Mouse (Mus musculus) left cerebral cortex, postnatal 10 days (tissue): ENCODE data around the gene Slc13a5. TPM values are rescaled to one million over a fixed set of nuclear protein-coding genes. Genes with fewer than 3 reads are reported as not detected.

Experiments used
- DNase-seq, 2 experiments: peaks; one replicate each; pipeline ENCODE4 v3.0.0; 2021 to 2022; ENCODE audit warnings: low spot score in 2 of 2, mixed read lengths in 1 of 2; ENCODE audit errors: extremely low spot score in 1 of 2
- intact Hi-C: fragments of 180-260 bp; cut with DNase I; formaldehyde crosslinking; loops from one replicate; pipeline ENCODE4 v1.15.1; 2025
- total RNA-seq, 2 experiments: library from RNA; stranded (reverse); gene quantifications; 2 replicates each; pipeline ENCODE4 v1.2.3; 2021

Gene Slc13a5
- 10 to 100 TPM; 16.4 to 19.8 TPM for total RNA-seq

DNA sequence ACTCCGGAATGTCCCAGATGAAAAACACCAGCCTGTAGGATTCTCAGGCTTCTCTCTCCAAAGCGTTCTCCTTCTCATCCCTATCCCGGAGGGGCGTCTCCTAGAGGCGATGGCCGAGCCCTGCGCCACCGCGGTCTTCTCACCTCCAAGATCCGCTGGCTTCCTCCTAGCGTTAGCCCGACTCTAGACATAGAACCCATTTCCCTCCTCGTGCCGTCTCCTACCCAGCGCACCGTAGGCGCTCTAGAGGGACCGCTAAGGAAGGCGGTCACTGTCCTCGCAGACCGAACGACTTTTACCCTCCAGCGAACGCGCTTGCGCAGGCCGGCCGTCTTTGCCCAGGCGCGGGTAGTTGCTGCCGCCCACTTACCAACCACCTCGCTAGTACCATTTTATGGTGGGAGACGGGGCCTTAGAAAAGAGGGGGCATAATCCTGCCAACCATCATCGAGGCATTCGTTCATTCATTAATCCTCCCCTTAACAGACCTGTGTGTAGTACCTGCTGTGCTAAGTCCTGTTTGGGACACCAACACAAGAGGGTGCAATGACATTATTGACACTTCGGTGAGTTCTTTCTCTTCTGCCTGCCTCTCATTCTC lies at the start of gene Slc13a5:
Slc13a5 (minus strand) TSS at position 263 of the 601 bp plus-strand sequence.
- peak; percentile 10 to 39 for DNase-seq
- intact Hi-C loops = loop anchor here (5.0 kb wide), 1 partner anchor 45 kb away; no protein-coding TSS in a partner anchor

DNA sequence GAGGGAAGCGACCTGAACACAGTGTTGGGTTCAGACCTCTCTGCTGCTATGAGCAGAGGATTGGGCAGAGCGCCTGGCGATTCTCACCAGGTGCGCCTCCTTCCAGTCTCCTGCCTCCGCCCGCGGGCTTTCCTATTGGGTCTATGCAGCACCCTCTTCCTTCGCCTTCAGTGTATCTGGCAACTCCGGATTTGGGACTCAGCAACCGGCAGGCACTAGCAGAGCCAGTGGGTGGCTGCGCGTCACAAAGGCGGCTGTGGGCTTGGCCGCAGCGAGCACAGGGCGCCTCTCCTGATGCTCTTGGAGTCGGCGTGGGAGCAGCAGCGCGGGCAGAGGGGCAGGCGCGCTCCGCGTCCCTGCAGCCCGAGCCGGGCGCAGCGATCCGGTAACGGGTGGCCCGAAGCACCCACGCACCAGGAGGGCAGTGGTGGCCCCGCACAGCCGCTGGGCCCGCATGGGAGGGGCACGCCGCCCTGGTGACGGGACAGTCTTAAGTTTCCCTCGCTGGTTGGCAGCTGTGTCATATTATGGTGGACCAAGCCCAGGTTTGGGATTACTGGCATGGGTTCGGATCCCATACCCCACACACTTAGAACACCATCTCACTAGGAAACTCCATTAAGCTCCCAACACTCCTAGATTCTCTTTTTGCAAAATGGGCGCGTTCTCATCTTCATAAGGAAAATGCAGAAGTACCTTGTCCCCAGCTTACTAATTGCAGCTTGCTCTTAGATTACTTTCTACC lies 47.3 kb upstream of the Slc13a5 start, which contains the start of gene Fbxo39:
Fbxo39 (plus strand) TSS at position 294 of the 745 bp plus-strand sequence.
- intact Hi-C loops = no loop called here
- no peak for DNase-seq

DNA sequence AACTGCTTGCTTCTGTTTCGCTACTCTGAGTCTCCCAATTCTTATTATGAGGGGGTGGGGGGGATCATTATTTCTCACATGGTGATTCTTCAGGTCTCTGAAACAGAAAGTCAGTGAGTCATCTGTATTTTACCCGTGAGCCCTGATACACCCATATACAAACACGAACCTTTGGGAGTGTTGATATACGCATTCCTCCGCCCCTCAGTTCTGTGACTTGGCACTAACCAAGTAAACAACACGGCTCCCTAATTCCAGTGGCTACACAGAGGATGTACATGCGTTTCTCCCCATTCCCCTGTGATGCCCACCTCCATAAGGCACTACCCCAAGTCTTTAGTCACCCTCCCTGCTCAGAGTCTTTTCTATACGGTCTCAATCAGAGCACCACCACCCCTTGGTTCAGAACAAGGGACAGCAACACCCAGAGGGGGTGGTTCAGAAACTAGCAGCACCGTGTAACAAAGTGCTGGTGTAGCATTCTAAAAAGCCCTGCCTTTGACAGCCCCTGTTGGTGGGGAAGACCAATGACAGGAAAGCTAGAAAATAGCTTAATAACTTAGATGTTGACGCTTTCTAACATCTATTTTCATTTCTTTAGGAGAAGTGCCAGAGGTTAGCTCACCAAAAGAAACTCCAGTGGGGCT lies 44.5 kb upstream of the Slc13a5 start:
- DNase-seq = no peak
- intact Hi-C loops = no loop called here

DNA sequence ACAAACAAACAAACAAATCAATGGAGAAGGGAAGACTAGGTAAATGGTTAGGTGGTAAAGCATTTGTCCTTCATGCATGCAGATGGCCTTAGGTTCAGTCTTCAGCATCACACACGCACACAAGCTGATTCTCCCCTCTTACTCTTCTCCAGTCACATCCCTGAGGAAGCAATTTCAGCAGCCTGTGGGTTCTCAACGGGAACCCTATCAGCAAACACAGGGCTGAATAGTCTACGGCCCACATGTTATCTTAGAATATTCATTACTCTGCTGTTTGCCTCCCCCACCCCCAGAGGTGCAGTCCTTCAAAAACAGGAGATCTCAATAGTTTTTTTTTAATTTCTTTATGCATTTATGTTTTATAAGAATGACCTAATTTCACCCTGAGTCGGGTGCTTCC lies 43.5 kb upstream of the Slc13a5 start:
- DNase-seq = no peak
- intact Hi-C loops = no loop called here

DNA sequence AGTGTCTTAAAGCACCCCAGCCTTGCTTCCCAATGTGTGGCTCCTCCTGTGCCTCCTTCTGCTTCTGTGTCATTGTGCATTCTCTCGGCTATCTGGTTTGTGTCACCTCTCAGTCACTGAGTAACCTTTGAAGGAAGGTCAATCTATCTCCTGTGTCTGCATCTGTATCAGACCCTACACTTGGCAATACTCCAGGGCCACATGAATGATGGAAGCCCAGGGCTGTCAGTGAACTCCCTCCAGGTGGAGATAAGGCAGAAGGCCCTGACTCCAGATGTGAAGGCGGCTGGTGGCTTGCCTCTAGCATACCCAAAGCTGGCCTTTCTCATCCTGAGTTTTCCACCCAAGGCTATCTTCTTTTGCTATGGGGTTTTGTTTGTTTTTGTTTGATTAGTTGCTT lies 42.0 kb upstream of the Slc13a5 start:
- DNase-seq = no peak
- intact Hi-C loops = no loop called here

DNA sequence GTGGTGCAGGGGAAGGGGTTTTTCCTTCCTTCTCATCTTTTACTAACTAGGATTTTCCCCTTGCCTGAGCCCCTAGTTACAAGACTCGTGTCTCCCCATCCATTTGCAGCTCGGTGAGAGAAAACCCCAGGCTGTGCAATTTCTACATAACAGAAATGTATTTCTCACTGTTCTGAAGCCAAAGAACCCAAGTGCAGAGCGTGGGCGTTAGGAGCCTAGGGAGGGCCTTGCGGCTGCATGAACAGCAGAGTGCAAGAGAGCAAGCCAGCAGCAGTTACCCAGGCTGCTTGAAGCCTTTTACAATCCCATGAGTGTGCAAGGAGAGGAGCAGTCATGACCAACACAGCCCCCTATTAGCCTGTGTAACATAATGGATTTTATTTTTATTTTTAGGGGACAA lies 40.4 kb upstream of the Slc13a5 start:
- DNase-seq = no peak
- intact Hi-C loops = no loop called here

DNA sequence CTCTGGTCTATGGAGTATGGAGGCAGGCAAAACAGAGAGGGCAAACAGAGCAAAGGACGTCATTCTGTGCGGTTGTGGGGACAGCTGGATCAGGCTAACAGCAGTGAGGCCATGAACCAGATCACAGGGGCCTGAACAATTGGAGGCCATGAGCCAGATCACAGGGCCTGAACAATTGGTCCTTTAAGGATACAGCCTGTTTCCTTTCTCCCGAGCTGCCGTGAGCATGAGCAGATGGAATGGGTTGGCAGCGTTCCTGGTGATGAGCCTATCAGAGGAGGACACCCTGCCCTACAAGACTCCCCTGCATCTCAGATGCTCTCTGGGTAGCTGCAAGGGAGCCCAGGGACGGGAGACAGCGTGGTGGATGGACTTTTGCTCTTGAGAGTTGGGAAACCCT lies 35.2 kb upstream of the Slc13a5 start:
- peak in 1 of 2 experiments; percentile 70 for DNase-seq
- intact Hi-C loops = no loop called here

DNA sequence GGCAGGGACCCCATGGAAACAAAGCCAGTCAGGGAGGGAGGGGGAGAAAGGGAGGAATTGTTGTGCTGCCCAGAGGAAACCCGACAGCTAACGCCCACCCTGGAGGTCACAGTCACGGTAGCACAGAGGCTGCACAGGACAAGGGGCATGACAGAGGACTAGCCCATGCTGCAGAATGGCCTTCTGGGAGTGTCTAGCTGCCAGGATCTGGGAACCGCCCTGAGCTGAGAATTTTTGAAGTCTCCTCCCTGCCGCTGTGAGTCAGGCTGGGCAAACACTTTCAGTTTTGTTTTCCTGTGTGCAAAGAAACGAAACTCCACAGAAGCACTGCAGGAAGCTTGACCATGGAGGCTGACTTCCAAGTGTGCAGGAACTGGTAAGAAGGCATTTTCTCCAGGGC lies 34.3 kb upstream of the Slc13a5 start, which contains the start of gene Xaf1:
Xaf1 (plus strand) TSS at position 296 of the 400 bp plus-strand sequence.
- peak in 1 of 2 experiments; percentile 64 for DNase-seq
- intact Hi-C loops = no loop called here

DNA sequence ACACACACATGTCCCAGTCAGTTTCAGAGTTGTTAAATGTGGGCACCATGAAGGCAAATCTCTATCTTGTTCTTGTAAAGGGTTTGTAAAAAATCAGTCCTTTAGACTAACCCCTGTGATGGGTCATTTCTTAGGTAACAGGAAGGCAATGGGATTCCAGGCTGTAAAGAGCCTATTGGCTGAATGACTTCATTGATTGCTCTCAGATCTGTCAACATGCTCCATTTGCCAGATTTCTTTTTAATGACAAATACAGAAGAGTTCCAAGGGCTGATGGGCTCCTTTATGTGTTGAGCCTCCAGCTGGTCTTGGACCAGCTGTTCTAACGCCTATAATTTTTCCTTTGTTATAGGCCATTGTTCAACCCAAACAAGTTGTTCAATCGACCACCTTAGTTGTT lies 26.1 kb upstream of the Slc13a5 start:
- intact Hi-C loops = no loop called here
- DNase-seq = no peak

DNA sequence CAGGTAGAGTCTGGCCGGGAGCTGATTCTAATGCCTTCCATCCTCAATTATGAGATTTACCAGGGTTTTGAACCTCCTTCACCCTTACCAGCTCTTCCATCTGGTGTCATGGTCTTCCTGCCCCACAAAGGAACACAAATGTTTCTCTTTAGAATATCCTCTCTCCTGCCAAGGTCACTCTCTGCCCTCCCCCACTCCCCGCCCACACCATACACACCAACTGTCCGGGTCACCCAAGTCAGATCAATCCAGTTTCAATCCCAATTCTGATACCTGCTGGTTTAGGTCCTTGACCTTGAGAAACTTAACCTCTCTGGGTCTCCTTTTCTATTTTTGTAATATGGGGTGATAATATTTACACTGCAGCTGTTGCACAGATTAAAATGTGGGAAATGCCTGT lies 20.5 kb upstream of the Slc13a5 start:
- intact Hi-C loops = no loop called here
- no peak for DNase-seq

DNA sequence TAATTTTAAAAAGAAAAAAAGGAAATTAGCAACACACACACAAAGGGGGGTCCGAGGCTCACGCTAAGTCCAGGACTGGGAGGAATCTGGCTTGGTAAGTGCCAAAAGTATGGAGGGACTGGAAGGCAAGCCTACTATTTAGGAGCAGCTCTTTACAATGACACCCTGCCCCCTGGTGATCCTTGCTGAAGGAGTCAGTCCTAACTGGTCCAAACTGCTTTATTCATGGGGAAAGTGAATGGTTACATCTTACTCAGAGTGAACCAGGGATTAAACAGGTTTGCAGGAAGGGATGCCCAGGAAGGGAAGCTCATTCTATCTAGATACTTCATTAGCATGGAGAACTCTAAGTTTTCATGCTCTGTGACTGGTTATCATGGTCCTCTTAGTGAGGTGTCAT lies 20.1 kb upstream of the Slc13a5 start:
- DNase-seq = no peak
- intact Hi-C loops = no loop called here

DNA sequence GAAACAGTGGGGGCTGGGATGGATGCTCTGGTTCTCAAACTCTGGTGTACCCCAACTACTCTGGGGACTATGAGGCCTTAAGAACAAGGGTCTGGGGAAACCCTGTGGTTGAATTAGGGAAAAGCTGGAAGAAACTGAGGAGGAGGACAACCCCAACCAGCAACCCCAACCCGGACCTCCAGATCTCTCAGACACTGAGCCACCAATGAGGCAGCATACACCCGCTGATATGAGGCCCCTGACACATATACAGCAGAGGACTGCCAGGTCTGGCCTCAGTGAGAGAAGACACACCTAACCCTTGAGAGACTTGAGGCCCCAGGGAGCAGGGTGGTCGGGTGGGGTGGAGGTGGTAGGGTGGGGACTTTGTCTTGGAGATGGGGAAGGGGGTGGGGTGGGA lies 19.6 kb upstream of the Slc13a5 start:
- intact Hi-C loops = no loop called here
- no peak for DNase-seq

DNA sequence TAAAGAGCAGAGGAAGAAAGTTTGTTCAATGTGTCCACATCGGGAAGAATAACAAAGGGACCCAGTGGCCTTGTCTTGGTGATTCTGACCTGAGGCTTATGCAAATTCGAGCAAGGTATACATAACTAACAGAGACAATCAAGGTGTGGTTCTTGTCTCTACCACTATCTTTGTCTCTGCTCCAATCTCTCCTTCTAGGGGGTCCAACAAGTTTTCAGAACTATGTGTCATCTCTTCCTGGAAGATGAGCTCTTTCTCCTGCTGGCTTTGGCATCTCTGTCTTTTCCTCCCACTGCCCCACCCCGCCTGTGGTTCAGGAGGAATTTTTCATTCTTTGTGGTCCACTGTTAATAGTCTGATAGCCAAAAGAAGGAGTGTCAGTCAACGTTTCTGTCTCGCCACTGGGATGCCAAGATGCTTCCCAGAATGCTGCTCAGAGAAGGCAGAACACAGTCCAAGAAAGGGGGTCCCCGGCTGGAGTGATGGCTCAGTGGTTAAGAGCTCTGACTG lies 19.0 kb upstream of the Slc13a5 start:
- intact Hi-C loops = no loop called here
- no peak for DNase-seq

DNA sequence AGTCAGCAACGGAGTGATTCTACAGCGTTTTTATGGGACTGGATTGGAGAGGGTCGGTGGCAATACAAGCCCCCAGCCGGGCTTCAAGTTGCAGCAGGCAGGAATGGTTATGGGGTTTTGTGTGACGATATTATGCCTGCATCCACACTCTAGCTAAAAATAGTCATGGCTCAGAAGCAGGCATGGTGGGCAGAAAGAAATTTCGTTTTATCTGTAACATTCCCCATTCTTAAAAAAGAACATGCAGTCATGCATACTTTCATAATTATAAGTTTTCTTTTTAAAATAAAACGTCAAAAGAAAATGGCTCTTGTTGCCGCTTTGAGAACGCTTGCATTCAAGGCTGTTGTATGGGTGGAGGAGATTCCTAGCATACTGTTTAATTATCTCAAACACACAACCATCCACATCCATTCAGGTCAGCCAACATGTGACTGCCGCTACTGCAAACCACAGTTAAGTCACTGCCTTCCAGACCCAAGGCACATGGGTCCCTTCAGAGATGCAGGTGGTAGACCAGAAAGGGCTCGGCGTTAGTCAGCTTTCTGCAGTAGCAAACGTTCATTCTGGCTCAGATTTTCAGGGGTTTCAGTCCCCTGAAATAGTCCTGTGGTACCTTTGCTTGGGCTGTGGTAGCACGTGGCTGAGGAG lies 17.6 kb upstream of the Slc13a5 start:
- peak in 1 of 2 experiments; percentile 47 for DNase-seq
- intact Hi-C loops = no loop called here

DNA sequence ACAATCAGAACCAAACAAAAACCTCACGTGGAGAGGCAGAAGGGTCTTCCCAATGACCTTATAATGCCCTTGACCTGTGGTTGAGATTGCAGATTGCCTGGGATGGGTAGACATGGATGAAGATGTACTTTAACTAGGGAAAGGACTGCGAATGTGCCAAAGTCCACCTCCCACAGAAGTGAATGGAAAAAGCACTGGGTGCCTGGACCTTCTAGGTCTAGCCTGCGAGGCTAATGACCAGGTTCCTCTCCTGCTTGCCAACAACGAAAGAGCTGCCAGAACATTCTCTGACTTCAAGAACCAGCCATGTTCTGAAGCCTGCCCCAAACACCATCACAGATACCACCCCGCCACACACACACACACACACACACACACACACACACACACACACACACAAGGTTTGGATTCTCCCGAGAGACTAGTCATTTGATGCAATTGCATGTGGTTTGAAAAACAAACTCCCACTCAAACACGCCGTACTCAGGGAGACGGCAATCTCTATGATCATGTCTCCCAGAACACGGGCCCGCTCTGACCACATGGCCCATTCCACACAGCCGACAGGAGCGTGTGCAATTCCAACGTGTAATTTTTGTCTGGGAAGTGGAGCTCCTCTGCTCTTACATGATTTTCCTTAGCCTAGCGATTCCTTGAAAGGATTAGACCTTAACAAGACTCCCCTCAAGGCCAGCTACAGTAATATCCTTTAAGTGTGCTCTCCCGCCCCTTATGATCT lies 16.6 kb upstream of the Slc13a5 start:
- intact Hi-C loops = no loop called here
- no peak for DNase-seq

DNA sequence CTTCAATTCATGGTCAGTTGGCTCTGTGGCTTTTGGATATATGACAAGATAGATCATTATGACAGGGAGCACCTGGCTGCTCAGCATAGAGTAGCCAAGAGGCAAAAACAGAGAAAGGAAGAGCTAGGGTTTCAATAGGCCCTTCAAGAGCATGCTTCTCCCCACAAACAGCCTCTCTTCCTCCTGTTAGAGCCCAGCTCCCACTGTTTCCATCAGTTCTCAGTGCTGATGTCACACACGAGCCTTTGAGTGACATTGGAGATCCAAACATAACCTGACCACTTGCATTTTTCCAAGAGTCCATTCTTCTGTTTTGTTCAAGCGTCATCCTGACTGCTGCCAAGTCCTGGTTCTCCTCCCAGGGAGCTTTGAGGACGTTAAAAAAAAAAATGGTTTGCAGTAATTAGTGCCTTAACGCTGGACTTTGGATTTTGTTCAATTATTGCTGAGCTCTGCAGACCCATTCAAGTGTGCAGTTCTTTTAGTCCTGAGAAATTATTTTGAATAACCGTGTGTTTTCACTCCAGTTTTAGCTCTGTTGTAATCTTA lies 14.9 kb upstream of the Slc13a5 start:
- intact Hi-C loops = no loop called here
- DNase-seq = no peak

DNA sequence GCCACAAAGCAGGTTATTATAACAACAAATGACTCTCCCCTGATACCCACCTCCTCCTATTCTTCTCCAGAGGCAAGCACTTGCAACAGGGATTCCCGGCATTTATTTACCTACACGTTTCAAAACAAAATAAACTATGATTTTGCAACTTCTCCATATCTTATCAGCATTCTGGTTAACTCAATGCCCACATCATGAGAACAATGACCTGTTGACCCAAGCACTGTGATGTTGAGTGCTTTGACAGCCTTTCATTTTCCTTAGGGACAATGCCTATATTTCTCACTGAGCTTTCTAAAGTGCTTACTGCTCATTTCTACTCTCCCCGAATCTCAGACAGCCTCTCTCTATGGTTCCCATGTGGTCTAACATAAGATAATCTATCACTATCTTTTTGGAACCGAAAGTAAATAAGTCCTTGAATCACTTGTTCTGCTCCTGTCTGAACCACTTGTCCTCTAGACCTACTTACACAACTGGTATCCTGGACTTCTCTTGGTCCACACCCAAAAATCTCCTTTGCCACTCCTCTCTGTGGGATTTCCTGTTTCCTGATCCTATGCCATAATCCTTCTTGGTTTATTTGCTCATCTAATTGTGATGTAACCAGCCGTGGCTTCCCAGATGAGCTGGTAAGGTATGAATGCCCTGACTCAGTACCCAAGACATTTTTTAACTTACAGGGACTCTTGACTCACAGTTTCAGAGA lies 14.3 kb upstream of the Slc13a5 start:
- intact Hi-C loops = no loop called here
- no peak for DNase-seq

DNA sequence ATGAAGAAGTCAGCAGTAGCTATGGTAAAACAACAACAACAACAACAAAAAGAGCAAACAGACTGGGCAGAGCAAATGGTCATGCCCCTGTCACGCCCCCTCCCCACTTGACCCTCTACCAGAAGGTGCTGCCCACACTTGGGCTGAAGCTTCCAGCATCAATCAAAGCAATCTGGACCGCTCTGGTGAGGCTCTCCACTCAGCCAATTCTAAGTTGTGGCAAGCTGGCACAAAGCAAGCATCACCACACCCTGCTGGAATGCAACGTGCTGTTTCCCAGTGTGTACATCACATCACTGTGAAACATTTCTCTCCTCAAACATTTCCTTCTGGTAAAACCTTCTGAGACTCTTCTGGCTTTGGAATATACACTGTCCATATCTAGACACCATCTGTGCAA lies 6.3 kb upstream of the Slc13a5 start:
- intact Hi-C loops = no loop called here
- no peak for DNase-seq
